Mouse (Mus musculus) hindbrain, embryonic 13.5 days (tissue): ENCODE data around the gene Sgpl1. TPM values are rescaled to one million over a fixed set of nuclear protein-coding genes. Genes with fewer than 3 reads are reported as not detected.
A peak's percentile ranks its signal among the peaks of the same experiment; 100 is the strongest.

ENCODE experiments used
- ATAC-seq: fragments of 200-750 bp; cut with Nextera tagmentation; 2 replicates; pipeline ENCODE4 v1.8.0; 2017; ENCODE audit warnings: moderate TSS enrichment; ENCODE audit not compliant: low FRiP score
- H3K27ac ChIP-seq: fragments of 300-500 bp; sonication (generic); 2 replicates; pipeline ENCODE4 v1.5.1; 2015; ENCODE audit warnings: inconsistent platforms, mild to moderate bottlenecking, moderate library complexity
- H3K27me3 ChIP-seq: fragments of 300-500 bp; sonication (generic); 2 replicates; pipeline ENCODE4 v1.6.1; 2015; ENCODE audit warnings: mild to moderate bottlenecking, inconsistent platforms
- H3K36me3 ChIP-seq: fragments of 300-500 bp; sonication (generic); 2 replicates; pipeline ENCODE4 v1.6.1; 2015; ENCODE audit warnings: mild to moderate bottlenecking, inconsistent platforms
- H3K4me1 ChIP-seq: fragments of 300-500 bp; sonication (generic); replicated peaks from 2 replicates; pipeline ENCODE4 v1.6.1; 2015; ENCODE audit warnings: inconsistent platforms
- H3K4me2 ChIP-seq: fragments of 300-500 bp; sonication (generic); 2 replicates; pipeline ENCODE4 v1.6.1; 2015; ENCODE audit warnings: inconsistent platforms, mild to moderate bottlenecking, moderate library complexity
- H3K4me3 ChIP-seq: fragments of 300-500 bp; sonication (generic); 2 replicates; pipeline ENCODE4 v1.5.1; 2015; ENCODE audit warnings: mild to moderate bottlenecking, inconsistent platforms
- H3K9ac ChIP-seq: fragments of 300-500 bp; sonication (generic); 2 replicates; pipeline ENCODE4 v1.6.1; 2015; ENCODE audit warnings: mild to moderate bottlenecking, inconsistent platforms
- H3K9me3 ChIP-seq: fragments of 300-500 bp; sonication (generic); 2 replicates; pipeline ENCODE4 v1.6.1; 2016; ENCODE audit warnings: inconsistent platforms
- WGBS: fragments of 180-500 bp; shearing (Covaris S2); methylation state at CpG from one replicate; pipeline ENCODE4 v1.1.7; 2015; 5-methylcytosine and 5-hydroxymethylcytosine counted together
- microRNA-seq: library from miRNA; unstranded; fragments of <30 nt; microRNA quantifications from one replicate; pipeline ENCODE4, GENCODE M21; 2016
- polyA plus RNA-seq: library from polyadenylated mRNA; unstranded; fragments of >200 nt; fragmentation: Nextera tagmentation; extraction: Ambion mirVana; gene quantifications from 2 replicates; pipeline ENCODE4 v1.2.1, GENCODE M21; 2015

The Sgpl1 gene
- polyA plus RNA-seq, 1 experiment from 2014 or later = 66.8 TPM

- peak; percentile 69; the same call in 1 of the 2 replicates for ATAC-seq
- Histone ChIP-seq H3K27me3 (peaks cover 35% of the 10 kb centered on the region), H3K36me3 (no peaks in the 10 kb centered on the region), H3K4me1 (no peaks in the 10 kb centered on the region), H3K27ac (no peak overlapping the region), H3K9ac (no peak overlapping the region), H3K4me3 (no peak overlapping the region), H3K9me3 (peaks cover 3% of the 10 kb centered on the region; the same call in 1 of the 2 replicates), H3K4me2 (no peak overlapping the region)
- 60% methylated on average over 14 of the region's 14 CpGs for WGBS
Observed at GRCm38 (mm10) chr10:61051993-61052613, 95.4 kb downstream of the Sgpl1 start.

Small RNAs within 50 kb of the gene (microRNA-seq; reads per million reads assigned to microRNA genes)
- not detected for gene Gm44308

Other genes starting within 250 kb of the Sgpl1 start
- gene Pcbd1, start 58.4 kb downstream of the Sgpl1 start, polyA plus RNA-seq = 28.8 and 31.5 TPM in 2 replicates
- 0.19 TPM in 1 of 2 replicates, not detected in the other for gene Tbata, start 24.3 kb upstream of the Sgpl1 start, polyA plus RNA-seq
- gene Adamts14, start 125.7 kb upstream of the Sgpl1 start, polyA plus RNA-seq = 0.14 and 0.31 TPM in 2 replicates
- 0.06 TPM in 1 of 2 replicates, not detected in the other for gene Prf1, start 150.1 kb upstream of the Sgpl1 start, polyA plus RNA-seq
- 29.4 and 30.8 TPM in 2 replicates for gene Pald1, start 235.8 kb upstream of the Sgpl1 start, polyA plus RNA-seq